Mouse (Mus musculus) kidney, postnatal 10 days (tissue): ENCODE measurements at regions not wholly inside any gene's neighbourhood (a gene's known extent, or its start where the extent isn't known, plus 50 kb on each side); places are given as distances from the start of the nearest gene placed in this dataset.

Source experiments
- DNase-seq: peaks from one replicate; pipeline ENCODE4 v3.0.0; 2021; ENCODE audit warnings: mixed read lengths

GRCm38 (mm10) chr3:116197966-116198365 is 55.3 kb downstream of the Gpr88 start:
- DNase-seq, result no peak

GRCm38 (mm10) chr3:116194701-116195100 is 58.6 kb downstream of the Gpr88 start:
- DNase-seq, result peak; percentile 48

GRCm38 (mm10) chr3:116191261-116191660 is 61.8 kb upstream of the Vcam1 start:
- no peak for DNase-seq

- DNase-seq, result no peak
Measured at GRCm38 (mm10) chr3:116190727-116191126, 61.2 kb upstream of the Vcam1 start.

GRCm38 (mm10) chr3:116189363-116190100 is 60.0 kb upstream of the Vcam1 start:
- DNase-seq, result no peak

GRCm38 (mm10) chr3:116185206-116185605 is 55.7 kb upstream of the Vcam1 start:
- no peak for DNase-seq

GRCm38 (mm10) chr3:116184443-116184842 is 55.0 kb upstream of the Vcam1 start:
- DNase-seq, result no peak

GRCm38 (mm10) chr3:116180341-116180885 is 50.9 kb upstream of the Vcam1 start:
- no peak for DNase-seq
